Mouse (Mus musculus) sigmoid colon, adult 10 weeks (tissue): Measurements from ENCODE around the gene Gm9844. TPM values are rescaled to one million over a fixed set of nuclear protein-coding genes. Genes with fewer than 3 reads are reported as not detected.

Experiments
- polyA plus RNA-seq: library from polyadenylated mRNA; stranded (reverse); fragments of 350-450 nt; fragmentation: Illumina TruSeq; extraction: RNeasy Lipid Tissue Mini Kit (QIAGEN cat#74804); gene quantifications from one replicate; pipeline ENCODE4 v1.2.3, GENCODE M21; 2014; ENCODE audit warnings: low read depth, low replicate concordance

The Gm9844 gene
- polyA plus RNA-seq, result not detected

DNA sequence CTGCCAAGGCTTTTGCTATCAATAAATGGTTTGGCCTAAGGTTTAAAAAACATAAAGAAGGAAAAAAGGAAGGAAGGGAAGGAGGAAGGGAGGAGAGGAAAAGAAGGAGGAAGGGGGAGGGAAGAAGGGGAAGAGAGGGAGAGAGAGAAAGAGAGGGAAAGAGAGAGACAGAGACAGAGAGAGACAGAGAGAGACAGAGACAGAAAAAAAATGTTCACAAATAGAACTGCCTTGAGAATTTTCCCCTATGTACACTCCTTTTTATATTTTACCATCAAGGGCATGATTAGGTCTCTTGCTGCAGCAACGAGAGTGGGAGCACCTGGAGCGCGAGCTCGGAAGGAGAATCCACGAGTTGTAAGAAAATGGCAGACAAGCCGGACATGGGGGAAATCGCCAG is at the start of gene Gm9844:
Gm9844 (plus strand) TSS at position 301 of the 400 bp plus-strand sequence.

DNA sequence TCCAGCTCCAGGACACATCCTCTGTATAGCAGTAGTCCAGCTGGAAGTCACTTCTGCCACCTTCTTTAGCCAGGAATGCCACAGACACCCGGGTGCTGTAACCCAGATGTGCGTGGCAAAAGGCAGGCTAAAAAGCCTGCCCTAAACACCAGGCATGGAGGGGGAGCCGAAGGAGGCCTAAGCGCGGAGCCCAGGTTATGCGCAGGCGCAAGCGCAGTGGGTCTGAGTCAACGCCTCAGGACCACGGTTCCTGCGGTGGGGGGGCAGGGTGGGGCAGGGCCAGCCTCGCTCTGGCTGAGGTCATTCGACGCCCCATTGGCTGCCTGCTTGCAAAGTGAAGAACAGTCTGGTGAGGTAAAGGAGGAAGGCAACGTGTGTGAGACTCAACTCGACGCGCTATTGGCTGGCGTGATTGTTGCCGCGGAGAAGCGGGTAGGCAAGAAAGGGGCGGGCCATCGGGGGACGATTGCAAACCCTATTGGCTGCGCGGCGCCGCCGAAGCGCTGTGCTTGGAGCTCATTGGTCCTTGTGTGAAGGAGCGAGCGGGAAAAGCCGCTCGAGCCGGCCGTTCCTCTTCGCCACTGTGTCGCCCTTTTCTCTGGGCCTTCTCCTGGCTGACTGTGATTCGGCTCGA is 7.6 kb downstream of the Gm9844 start, which contains the start of the genes Lypd4 and Dmrtc2:
Lypd4 (minus strand) TSS at position 410 of the 634 bp plus-strand sequence.
Dmrtc2 (plus strand) TSS at position 526 of the 634 bp plus-strand sequence.

DNA sequence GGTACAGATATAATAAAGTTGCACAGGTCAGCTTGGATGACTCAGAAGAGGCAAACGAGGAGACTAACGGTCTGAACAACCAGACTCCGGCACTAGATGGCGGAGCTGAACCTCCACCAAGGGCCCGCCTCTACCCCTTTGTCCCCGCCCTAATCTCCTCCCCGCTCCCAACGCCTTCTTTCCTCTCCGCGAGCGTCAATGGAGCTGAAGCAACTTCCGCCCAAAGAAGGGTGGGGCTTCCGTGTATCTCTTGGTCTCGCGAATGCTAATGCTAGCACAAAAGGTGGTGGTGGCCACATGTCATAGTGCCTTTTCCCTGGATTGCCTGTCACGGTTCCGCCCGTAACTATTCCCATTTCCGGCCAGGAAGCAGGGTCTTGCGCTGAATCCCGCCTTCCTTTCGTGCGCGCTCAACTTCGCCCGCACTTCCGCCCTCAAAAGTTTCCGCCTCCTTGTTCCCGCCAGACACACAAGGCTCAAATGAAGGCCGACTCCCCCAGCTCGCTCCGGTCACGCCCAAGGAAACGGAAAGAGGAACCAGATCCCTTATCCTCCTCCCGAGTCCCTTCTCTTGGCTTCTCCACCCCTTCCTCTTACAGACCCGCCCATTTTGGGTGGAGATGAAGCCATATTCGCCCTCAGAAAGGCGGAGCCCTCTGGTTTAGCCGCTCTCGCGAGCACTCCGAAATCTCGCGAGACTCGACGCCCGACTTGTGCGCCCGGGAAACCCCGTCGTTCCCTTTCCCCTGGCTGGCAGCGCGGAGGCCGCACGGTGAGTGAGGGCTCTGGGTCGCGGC is 22.1 kb downstream of the Gm9844 start, which contains the start of gene Rps19:
Rps19 (plus strand) TSS at position 476 of the 797 bp plus-strand sequence.

DNA sequence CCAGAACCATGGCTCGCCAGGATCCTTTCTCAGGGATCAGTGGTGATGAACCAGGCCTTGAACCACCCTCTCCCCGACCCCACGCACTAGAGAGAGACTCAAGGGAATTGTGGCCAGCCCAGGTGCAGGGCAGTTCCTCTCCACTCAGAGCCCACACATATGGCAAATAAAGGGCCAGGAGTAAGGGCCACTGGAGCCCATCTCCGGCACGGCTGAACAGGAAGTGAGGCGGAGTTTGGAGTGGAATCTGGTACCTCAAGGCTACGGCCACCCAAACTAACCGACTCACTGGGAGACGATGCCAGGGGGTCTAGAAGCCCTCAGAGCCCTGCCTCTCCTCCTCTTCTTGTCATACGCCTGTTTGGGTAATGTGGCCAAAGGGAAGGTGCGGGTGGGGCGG is 35.2 kb downstream of the Gm9844 start, which contains the start of gene Cd79a:
Cd79a (plus strand) TSS at position 158 of the 400 bp plus-strand sequence.

DNA sequence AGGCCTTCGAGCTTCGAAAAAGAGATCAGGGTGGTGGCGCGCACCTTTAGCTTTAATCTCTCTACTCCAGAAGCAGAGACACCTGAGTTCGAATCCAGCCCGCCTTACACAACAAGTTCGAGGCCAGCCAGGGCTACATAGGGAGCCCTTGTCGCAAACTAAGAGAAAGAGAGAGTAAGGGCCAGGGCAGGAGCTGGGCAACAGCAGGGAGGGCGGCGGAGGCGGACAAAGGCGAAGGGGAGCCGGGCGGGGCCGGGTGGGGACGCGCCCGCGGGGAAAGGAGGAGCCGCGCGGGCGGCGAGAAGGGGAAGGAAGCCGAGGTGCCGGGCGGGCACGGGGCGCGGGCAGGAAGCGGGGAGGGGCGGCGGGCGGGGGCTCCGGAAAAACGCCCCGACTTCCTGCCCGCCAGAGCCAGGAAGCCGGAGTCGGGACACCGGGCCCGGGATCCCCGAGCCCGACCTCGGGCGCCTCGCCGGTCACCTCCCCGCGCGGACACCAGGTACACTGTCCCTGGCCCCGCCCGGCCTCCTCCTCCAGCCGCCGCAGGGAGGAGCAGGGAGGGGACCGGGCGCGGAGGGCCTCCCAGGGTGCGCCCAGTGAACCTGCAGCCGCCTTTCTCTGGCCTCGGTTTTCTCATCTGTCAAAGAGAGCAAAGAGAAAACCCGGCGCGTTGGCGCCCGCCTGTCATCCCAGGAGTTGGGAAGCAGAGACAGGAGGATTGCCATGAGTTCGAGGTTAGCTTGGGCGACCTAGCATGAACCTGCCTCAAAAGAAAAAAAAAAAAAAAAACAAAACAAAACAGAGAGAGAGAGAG is 40.8 kb downstream of the Gm9844 start, which contains the start of gene Arhgef1:
Arhgef1 (plus strand) TSS at position 283 of the 814 bp plus-strand sequence.

Other genes starting within 250 kb of the Gm9844 start
- not detected for gene Lypd3, start 225.7 kb upstream of the Gm9844 start, polyA plus RNA-seq
- gene Tex101, start 185.5 kb upstream of the Gm9844 start, polyA plus RNA-seq, result not detected
- gene BC049730, start 153.0 kb upstream of the Gm9844 start, polyA plus RNA-seq, result not detected
- gene Gm4763, start 135.3 kb upstream of the Gm9844 start, polyA plus RNA-seq, result not detected
- gene Cd177, start 101.9 kb upstream of the Gm9844 start, polyA plus RNA-seq, result 7.5 TPM
- 116 TPM for gene Ceacam10, start 85.0 kb upstream of the Gm9844 start, polyA plus RNA-seq
- gene Lypd4, start 7.7 kb downstream of the Gm9844 start, polyA plus RNA-seq, result not detected
- gene Dmrtc2, start 7.8 kb downstream of the Gm9844 start, polyA plus RNA-seq, result not detected
- gene Rps19, start 22.2 kb downstream of the Gm9844 start, polyA plus RNA-seq, result 24.5 TPM
- 1.3 TPM for gene Cd79a, start 35.2 kb downstream of the Gm9844 start, polyA plus RNA-seq
- gene Arhgef1, start 40.7 kb downstream of the Gm9844 start, polyA plus RNA-seq, result 1.7 TPM
- not detected for gene Gm4881, start 82.3 kb downstream of the Gm9844 start, polyA plus RNA-seq
- not detected for gene Rabac1, start 110.5 kb downstream of the Gm9844 start, polyA plus RNA-seq
- not detected for gene Atp1a3, start 143.7 kb downstream of the Gm9844 start, polyA plus RNA-seq
- 0.63 TPM for gene Grik5, start 210.1 kb downstream of the Gm9844 start, polyA plus RNA-seq
- gene Zfp574, start 210.4 kb downstream of the Gm9844 start, polyA plus RNA-seq, result 0.95 TPM